Mouse (Mus musculus): ENCODE measurements around the gene Tcf15. TPM values are rescaled to one million over a fixed set of nuclear protein-coding genes. Genes with fewer than 3 reads are reported as not detected.
A peak's percentile ranks its signal among the peaks of the same experiment; 100 is the strongest.

Tcf15 gene
- polyA plus RNA-seq, 2 experiments: 0.17 TPM; not detected in 1

DNA sequence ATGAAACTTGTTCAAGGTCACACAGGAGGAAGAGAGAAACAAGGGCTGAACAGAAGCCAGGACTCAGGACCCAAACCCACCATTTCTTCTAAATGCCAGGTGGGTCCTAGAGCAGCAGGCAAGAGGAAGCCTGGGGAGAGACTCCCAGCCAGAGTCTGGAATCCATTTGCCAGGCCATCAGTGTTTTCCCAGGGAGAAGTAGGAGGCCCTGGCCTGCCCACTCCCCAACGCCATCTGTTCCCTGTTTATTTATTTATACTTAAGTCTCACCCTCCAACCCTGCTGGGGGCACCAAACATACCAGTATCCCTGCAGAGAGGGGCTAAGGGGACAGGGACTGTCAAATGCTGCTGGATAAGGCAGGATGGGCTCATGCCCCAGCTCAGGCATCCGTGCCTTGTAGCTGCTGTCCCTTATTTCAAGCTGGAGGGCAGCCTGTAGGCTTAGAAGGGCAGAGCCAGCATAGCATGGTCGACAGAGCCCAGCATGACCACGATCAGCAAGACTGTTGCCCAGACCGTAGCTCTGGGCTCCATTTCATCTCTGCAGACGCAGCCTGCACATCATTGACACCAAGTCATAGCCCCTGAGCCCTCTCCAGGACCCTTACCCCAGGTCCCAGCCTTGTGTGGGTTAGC, 24.0 kb upstream of the Tcf15 start:
- ATAC-seq (ENCODE audit: insufficient read depth): no peak
- Histone ChIP-seq H3K4me3 (ENCODE audit: insufficient read depth in 1 of 2, low read depth in 2 of 2, low read length in 2 of 2) (no peak overlapping the region), H3K4me2 (ENCODE audit: low read depth) (no peak overlapping the region), H3K27me3 (ENCODE audit: control insufficient read depth, insufficient read depth, low read length) (no peaks in the 10 kb centered on the region; the same call in 1 of the 2 replicates), H3K9ac (replicated peaks) (no peak overlapping the region), H3K9me3 (ENCODE audit: control insufficient read depth, low read length) (no peaks in the 10 kb centered on the region), H3K27ac (no peak overlapping the region), H3K4me1 (replicated peaks; ENCODE audit: control insufficient read depth in 2 of 2, insufficient read depth in 2 of 2, low read length in 1 of 2) (peaks cover 22 to 46% of the 10 kb centered on the region in 2 experiments), H3K36me3 (replicated peaks; ENCODE audit: control insufficient read depth, insufficient read depth, low read depth) (no peaks in the 10 kb centered on the region)
- DNase-seq (ENCODE audit: low read depth in 3 of 3, low spot score in 3 of 3): no peak
- WGBS (ENCODE audit: insufficient replicate concordance): 57% methylated on average over 6 of the region's 6 CpGs
- TF ChIP-seq CTCF (IDR thresholded peaks at IDR 0.05; ENCODE audit: low read depth): no peak
- TF ChIP-seq EP300 (IDR thresholded peaks at IDR 0.05; ENCODE audit: low read depth): no peak

DNA sequence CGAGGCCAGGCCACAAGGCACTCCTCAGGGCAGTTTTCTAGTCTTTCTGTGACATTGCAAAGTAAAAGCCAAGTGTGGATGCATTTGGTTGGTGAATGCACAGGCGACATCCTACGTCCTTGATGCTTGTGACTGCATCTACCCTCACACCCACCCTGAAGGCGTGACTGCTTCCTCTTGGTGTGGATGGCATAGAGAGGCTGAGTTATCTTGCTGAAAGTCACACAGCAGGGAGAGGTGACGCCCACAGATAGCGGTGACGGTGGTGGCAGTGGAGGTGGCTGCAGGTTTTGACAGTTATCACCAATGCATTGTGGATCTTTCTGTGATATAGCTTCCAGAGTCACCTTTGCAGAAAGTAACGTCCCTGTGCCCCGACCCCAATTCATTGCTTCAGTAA, 20.5 kb upstream of the Tcf15 start:
- no peaks in the 10 kb centered on the region for H3K27me3 ChIP-seq (ENCODE audit: control insufficient read depth, insufficient read depth, low read length)
- DNase-seq (ENCODE audit: low read depth in 3 of 3, low spot score in 3 of 3) (peak; percentile 68 to 75 (median 73)), ATAC-seq (ENCODE audit: insufficient read depth) (peak; percentile 100)
- H3K9me3 ChIP-seq (ENCODE audit: control insufficient read depth, low read length): no peaks in the 10 kb centered on the region
- peaks cover 14 to 43% of the 10 kb centered on the region in 2 experiments for H3K4me1 ChIP-seq (replicated peaks; ENCODE audit: control insufficient read depth in 2 of 2, insufficient read depth in 2 of 2, low read length in 1 of 2)
- no peak overlapping the region for H3K9ac ChIP-seq (replicated peaks)
- TF ChIP-seq CTCF (IDR thresholded peaks at IDR 0.05; ENCODE audit: low read depth) (no peak), EP300 (IDR thresholded peaks at IDR 0.05; ENCODE audit: low read depth) (peak; percentile 90)
- no peak overlapping the region for H3K4me3 ChIP-seq (ENCODE audit: insufficient read depth in 1 of 2, low read depth in 2 of 2, low read length in 2 of 2)
- 9% methylated on average over 9 of the region's 9 CpGs for WGBS (ENCODE audit: insufficient replicate concordance)
- peak overlapping the region; percentile 53 for H3K27ac ChIP-seq
- peak overlapping the region; percentile 57 for H3K4me2 ChIP-seq (ENCODE audit: low read depth)
- H3K36me3 ChIP-seq (replicated peaks; ENCODE audit: control insufficient read depth, insufficient read depth, low read depth): no peaks in the 10 kb centered on the region

DNA sequence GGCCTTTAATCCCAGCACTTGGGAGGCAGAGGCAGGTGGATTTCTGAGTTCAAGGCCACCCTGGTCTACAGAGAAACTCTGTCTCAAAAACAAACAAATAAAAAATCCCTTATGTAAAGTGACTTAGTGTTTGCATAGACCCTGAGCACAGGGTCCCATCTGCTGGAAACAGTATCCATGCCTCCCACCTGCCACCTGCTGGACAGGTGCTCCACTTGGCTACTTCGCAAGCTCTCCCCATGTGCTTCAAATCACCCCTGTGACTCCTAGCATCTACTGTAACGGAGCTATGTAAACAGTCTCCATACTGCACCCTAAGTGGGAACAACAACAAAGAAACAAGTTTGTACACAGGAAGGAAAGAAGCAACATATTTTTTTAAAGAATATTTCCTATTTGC, 14.8 kb upstream of the Tcf15 start:
- Histone ChIP-seq H3K36me3 (replicated peaks; ENCODE audit: control insufficient read depth, insufficient read depth, low read depth) (no peaks in the 10 kb centered on the region), H3K4me3 (ENCODE audit: insufficient read depth in 1 of 2, low read depth in 2 of 2, low read length in 2 of 2) (no peak overlapping the region), H3K27ac (no peak overlapping the region), H3K4me1 (replicated peaks; ENCODE audit: control insufficient read depth in 2 of 2, insufficient read depth in 2 of 2, low read length in 1 of 2) (peaks cover under 1 to 21% of the 10 kb centered on the region in 2 experiments; a peak in 3 of 4 replicates), H3K27me3 (ENCODE audit: control insufficient read depth, insufficient read depth, low read length) (no peaks in the 10 kb centered on the region), H3K9ac (replicated peaks) (no peak overlapping the region), H3K9me3 (ENCODE audit: control insufficient read depth, low read length) (no peaks in the 10 kb centered on the region), H3K4me2 (ENCODE audit: low read depth) (no peak overlapping the region)
- 67% methylated on average over 2 of the region's 2 CpGs for WGBS (ENCODE audit: insufficient replicate concordance)
- ATAC-seq (ENCODE audit: insufficient read depth) (no peak), DNase-seq (ENCODE audit: low read depth in 3 of 3, low spot score in 3 of 3) (no peak)
- TF ChIP-seq CTCF (IDR thresholded peaks at IDR 0.05; ENCODE audit: low read depth) (0 out of 2 replicates have a peak, but pooled peaks have one; percentile 25), EP300 (IDR thresholded peaks at IDR 0.05; ENCODE audit: low read depth) (no peak)

DNA sequence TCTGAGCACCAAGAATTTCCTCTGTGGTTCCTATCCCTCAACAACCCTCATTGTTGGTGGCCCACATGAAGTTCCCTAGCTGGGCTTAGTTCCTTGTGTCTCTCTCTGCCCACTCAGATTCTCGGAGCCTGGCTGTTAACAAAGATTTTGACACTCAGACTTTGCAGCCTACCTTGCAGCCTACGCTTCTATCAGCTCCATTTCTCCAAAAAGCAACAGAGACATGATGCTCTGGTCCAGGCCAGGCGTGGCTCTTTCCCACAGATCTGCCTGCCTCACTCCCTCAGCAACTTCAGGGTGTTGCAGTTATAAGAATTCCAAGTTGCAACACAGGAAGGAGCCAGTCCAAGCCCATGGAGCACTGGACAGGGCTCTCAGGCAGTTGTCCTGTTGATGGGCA, 13.6 kb upstream of the Tcf15 start:
- ATAC-seq (ENCODE audit: insufficient read depth) (no peak), DNase-seq (ENCODE audit: low read depth in 3 of 3, low spot score in 3 of 3) (no peak)
- H3K9me3 ChIP-seq (ENCODE audit: control insufficient read depth, low read length): no peaks in the 10 kb centered on the region
- no peak overlapping the region for H3K9ac ChIP-seq (replicated peaks)
- H3K4me2 ChIP-seq (ENCODE audit: low read depth): no peak overlapping the region
- WGBS (ENCODE audit: insufficient replicate concordance): 47% methylated on average over 3 of the region's 3 CpGs
- no peak overlapping the region for H3K4me3 ChIP-seq (ENCODE audit: insufficient read depth in 1 of 2, low read depth in 2 of 2, low read length in 2 of 2)
- peaks cover 0 to 11% of the 10 kb centered on the region in 2 experiments; a peak in 2 of 4 replicates for H3K4me1 ChIP-seq (replicated peaks; ENCODE audit: control insufficient read depth in 2 of 2, insufficient read depth in 2 of 2, low read length in 1 of 2)
- H3K36me3 ChIP-seq (replicated peaks; ENCODE audit: control insufficient read depth, insufficient read depth, low read depth): no peaks in the 10 kb centered on the region
- no peaks in the 10 kb centered on the region for H3K27me3 ChIP-seq (ENCODE audit: control insufficient read depth, insufficient read depth, low read length)
- no peak overlapping the region for H3K27ac ChIP-seq
- TF ChIP-seq CTCF (IDR thresholded peaks at IDR 0.05; ENCODE audit: low read depth): no peak

DNA sequence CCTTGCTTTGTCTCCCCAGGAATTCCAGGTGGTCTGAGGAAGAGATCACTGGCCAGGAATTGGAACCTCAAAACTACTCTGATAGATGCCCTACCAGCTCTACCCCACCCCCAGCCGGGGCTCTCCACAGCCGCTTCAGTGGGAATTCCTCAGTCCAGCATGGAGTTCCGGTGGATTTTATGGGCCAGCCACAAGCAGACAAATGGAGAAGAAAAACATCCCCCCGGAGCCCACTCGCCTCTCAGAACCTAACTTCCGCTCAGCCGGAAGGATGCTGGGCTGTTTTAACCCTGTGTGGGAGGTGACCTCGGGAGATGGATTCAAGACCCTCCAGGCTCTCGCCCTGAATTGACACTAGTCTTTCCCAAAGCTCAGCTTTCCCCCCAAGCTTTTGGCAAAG, 11.3 kb upstream of the Tcf15 start:
- Histone ChIP-seq H3K4me2 (ENCODE audit: low read depth) (no peak overlapping the region), H3K36me3 (replicated peaks; ENCODE audit: control insufficient read depth, insufficient read depth, low read depth) (no peaks in the 10 kb centered on the region), H3K27ac (no peak overlapping the region), H3K9me3 (ENCODE audit: control insufficient read depth, low read length) (no peaks in the 10 kb centered on the region), H3K9ac (replicated peaks) (no peak overlapping the region), H3K4me3 (ENCODE audit: insufficient read depth in 1 of 2, low read depth in 2 of 2, low read length in 2 of 2) (no peak overlapping the region), H3K27me3 (ENCODE audit: control insufficient read depth, insufficient read depth, low read length) (no peaks in the 10 kb centered on the region), H3K4me1 (replicated peaks; ENCODE audit: control insufficient read depth in 2 of 2, insufficient read depth in 2 of 2, low read length in 1 of 2) (peaks cover 0 to 3% of the 10 kb centered on the region in 2 experiments; a peak in 1 of 4 replicates)
- no peak for ATAC-seq (ENCODE audit: insufficient read depth)
- WGBS (ENCODE audit: insufficient replicate concordance): 48% methylated on average over 9 of the region's 9 CpGs
- TF ChIP-seq CTCF (IDR thresholded peaks at IDR 0.05; ENCODE audit: low read depth) (no peak), EP300 (IDR thresholded peaks at IDR 0.05; ENCODE audit: low read depth) (no peak)
- DNase-seq (ENCODE audit: low read depth in 3 of 3, low spot score in 3 of 3): no peak
